Mouse (Mus musculus) embryo, embryonic 10 days (tissue): ENCODE data around the gene Fbxo36.

Experiments used
- DNase-seq: peaks from one replicate; pipeline ENCODE4 v3.0.0-alpha.2; 2015; ENCODE audit warnings: low spot score

Gene Fbxo36

DNA sequence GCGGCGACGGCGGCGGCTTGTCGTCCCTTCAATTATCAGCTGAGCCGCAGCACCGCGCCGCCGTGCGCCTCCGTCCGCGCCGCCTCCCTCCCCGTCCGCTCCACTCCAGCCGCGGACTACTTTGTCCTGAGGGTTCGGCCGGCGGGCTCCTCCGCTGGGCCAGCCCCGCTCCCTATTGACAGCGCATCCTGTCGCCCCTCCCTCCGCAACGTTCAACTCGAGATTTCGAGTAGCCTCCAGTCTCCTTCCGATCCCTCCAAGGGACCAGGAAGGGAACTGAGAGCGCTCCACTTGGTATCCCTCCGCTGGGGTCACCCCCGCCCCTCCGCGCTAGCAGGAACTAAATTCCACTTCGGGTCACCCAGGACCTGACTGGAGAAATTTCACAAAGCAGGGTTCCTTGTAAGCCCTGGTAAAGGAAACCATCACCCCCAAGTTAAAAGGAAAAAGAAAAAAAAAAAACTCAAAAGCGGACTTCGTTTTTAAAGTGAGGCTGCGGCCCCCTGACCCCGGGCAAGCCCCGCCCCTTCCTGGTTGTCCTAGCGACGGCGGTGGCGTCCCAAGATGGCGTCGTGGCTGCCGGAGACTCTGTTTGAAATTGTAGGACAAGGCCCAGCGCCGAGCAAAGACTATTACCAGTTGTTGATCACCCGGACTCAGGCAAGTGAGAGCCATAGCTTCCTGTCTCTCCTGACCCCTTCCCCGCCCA, at the start of gene Fbxo36:
TSS of gene Fbxo36 (plus strand) at position 533 of the 709 bp plus-strand sequence.
- DNase-seq, result peak; percentile 96

DNA sequence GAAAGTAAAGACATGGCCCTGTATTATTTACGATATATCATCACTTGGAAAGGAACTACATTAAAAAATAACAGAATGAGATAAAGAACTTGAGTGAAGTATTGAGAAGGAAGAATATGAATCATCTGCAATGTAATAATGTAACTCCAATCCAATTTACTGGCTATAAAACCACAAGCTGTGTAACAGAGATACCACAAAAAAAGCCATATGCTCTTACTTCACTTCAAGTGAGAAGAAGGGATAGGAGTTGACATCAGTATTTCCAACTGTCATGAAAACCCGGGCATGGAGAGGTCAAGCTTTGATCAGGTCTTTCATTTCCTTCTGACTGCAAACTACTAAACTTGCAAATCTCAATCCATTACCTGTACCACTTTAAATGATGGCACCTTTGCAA, 48.2 kb upstream of the Fbxo36 start:
- no peak for DNase-seq

DNA sequence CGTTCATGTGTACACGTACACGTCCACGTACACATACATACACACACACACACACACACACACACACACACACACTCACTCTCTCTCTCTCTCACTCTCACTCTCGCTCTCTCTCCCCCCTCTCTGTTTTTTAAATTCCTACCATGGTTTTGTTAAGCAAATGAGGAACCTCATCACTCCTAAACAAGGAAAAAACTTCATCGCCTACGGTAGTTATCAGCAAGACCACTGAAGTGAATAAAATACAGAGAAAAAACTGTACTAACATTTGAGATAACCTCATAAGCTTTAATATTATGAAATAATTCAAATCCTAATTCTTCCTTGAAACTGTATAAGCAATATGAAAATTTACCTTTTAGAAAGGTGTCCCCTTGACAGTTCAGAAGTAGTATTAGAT, 44.3 kb upstream of the Fbxo36 start:
- no peak for DNase-seq

DNA sequence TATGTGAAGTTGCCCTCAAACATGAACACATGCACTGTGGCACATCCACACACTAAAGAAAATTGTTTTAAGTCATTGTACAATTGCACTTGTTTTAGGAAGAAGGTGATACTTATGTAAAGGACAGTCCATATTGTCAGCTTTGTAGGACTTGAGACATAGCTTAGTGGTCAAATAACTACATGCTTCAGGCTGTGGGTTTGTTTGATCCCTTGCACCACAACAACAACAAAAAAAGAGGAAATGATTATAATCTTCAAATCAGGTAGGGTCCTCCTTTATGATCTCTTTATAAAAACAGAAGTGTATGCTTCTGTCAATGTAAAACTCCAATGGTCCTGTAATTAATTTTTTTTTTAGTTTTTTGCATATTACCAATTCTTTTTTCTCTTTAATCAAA, 40.5 kb upstream of the Fbxo36 start:
- DNase-seq, result no peak

DNA sequence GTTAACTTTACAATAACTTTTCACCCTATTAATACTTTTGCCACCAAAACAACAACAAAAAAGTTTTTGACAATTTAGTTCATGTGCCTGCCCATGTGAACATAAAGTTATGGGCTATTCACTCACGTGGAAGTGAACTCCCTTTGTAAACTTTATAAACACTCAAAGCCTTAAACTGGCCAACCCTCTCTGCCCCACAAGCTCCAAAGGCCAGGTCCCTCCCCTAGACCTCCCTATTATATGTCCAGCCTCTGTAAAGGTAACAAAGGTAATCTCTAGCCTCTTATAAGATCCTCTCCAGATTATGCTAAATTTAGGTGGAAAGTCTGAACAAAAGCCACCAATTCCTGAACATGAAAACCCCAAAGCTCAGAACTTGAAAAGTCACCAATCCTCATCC, 35.9 kb upstream of the Fbxo36 start:
- DNase-seq, result no peak

DNA sequence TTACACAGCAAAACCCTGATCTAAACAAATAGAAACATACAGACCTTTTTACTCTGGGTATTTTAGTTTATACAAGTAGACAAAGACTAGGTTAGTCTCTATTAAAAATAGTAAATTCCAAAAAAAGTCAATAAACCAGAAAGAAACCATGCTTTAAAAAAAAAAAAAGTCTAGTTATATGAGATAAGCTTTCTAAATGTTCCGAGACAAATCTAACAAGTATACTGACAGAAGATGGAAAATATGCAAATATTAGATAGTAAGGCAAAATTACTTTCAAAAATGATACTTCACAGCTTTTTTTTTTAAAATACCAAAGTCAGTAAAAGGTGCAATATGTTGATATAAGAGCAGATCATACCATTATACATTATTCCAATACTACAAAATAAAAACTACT, 22.0 kb upstream of the Fbxo36 start:
- DNase-seq, result no peak

DNA sequence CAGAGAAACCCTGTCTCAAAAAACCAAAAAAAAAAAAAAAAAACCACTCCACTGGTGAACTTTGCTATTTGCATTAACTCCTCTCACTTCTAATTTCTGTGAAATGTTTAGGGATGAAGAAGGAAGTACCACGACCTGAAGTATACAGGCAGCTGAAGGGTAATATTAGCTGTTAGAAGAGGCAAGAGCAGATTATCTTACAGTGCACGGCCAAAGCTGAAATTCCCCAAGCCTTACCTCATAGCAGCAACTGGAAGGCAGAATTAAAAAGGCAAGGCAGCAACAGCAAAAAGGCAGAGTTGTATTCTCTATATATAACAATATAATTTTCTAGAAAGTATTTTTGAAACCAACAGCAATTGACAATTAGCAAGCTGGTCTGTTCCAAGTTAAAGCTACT, 14.6 kb upstream of the Fbxo36 start:
- no peak for DNase-seq

DNA sequence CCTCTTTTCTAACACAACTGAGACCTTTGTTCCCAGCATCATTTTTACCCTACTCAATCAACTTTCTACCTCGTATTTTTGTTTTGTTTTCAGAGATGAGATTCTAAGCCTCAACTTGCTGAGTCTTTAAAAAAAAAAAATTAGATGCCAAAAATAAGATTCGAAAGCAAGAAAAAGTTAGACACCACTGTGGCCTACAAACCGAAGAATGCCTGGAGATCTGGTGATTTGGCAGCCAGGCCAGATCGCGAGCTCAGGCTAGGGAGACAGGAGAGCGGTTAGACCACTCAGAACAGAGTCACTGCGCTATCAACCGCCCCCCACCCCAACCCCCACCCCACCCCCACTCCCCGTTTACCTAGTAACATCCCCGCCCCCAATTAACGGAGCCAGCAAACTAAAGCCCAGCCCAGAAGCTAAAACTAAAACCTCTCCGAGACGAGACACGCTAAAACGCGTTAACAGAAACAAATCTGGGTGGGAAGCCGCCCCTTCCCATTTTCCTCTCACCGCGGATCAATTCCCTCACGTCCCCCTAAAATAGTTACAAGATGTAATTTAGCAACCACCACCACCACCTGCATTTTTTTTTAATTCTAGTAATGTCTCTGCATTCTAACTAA, 2.0 kb upstream of the Fbxo36 start:
- no peak for DNase-seq

DNA sequence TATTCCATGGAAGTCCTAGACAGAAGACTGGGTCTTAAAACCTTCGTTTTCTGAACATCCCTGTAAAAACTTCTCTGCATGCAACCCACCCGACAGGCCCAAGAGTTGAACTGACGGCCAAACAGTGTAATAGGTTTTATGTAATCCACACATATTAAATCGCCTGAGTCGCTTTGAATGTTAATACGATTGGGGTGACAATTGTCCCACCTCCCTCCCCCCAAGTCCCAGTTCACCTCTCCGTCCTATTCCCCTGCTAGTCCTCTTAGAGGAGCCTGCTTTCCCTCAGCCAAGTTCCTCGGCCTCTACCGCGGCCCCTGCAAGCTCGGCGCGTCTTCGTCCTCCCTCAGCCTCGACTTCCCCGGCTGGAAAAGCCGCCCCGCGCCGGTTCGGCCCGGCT, 1.5 kb upstream of the Fbxo36 start:
- peak; percentile 12 for DNase-seq

DNA sequence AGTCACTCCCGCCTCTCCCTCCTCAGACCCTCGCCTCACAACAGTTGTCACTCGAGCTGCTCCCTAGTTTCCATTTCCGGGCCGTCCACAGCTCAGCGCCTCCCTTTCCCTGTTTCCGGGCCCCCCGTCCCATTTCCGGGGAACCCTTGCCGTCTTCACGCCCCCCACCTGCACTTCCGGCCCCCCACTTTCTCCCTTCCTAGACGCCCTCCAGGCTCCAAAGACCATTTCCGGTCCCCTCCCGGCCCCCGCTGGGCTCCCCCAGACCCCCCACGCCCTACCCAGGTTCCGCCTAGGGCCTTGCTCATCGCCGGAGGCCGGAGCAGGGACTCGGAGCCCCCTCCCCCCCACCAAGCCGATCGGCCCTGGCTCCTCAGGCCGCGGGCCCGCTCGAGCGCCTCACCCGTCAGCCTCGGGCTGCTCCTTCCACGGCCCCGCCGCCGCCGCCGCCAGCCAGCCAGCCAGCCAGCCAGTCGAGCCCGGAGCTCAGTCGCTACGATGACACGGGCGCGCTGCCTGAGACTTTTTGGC, 955 bp upstream of the Fbxo36 start:
- peak; percentile 69 for DNase-seq

DNA sequence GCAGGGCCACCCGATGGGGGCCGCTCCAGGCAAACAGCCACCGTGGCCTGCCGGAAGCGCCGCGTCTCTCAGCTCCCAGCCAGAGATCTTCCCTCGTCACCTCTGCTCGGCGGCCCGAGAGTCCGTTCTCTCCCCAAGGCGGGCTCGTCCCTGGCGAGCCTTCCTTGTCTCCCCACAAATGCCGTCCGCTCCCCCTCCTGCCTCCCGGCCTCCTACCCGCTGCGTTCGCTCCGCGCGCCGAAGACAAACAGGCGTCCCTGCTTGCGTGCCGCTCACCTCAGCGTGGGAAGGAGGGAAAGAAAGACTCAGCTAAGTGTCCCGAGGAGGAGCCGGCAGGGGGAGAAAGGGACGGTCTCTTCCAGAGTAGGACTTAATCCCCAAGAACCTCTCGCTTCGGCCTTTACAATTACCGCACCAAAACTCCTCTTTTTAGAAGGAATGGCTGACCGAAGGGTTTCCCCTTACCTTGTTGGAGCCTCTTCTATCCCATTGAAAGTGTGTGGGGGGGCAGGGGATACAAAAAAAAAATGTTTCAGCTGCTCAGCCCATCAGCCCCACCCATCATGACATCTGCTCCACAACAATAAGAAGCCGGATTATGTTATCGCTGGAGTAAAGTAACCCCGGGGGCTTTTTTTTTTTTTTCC, 500 bp downstream of the Fbxo36 start, which contains the start of gene Trip12:
TSS of gene Trip12 (minus strand) at position 499 of the 647 bp plus-strand sequence.
- peak; percentile 74 for DNase-seq

DNA sequence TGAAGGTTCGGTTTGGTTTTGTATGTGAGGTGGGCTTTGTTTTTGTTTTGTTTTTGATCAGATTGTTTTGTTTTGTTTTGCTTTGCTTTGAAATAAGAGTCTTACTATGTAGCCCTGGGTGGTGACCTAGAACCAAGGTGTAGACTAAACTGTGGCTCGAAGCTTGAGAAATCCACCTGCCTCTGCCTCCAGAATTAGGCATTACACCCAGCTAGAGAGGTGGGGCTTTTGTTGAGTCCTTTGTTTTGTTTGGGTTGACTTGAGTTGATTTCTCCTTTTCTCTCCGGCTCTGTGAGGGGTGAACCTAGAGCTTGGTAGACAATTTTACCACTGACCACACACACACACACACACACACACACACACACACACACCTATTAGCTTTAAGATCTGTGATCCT, 1.4 kb downstream of the Fbxo36 start:
- no peak for DNase-seq

DNA sequence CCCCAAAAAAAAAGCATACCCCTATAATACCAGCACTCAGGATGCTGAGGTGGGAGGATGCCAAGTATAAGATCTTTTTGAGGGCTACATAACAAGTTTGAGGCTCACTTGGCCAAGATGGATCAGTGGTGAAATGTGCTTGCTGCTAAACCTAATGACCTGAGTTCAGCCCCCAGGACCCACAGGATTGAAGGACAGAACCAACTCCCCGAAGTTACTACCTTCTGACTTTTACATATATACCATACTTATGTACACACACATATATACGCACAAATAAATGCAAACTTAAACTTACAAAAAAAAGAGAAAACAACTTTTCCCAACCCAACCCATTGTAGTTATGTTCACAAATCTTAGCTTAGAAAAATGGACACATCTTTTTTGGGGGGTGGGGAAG, 3.7 kb downstream of the Fbxo36 start:
- no peak for DNase-seq

DNA sequence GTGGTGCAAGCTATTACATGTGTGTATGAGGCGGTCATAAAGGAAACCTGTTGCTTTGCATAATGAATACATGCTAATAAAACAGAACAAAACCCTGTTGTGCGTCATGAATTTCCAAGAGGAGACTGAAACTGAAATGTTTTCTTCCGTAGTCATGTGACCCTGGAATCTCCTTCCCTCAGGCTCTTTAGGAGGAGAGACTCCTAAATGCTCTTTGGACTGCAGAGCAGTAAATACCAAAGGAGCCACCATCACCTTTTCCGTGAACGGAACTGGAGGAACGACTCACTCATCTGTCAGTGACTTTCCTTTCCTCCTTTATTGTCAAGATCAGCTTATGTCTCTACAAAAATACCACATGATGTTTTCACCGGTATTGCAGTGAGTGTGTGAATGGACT, 8.1 kb downstream of the Fbxo36 start:
- DNase-seq, result no peak

DNA sequence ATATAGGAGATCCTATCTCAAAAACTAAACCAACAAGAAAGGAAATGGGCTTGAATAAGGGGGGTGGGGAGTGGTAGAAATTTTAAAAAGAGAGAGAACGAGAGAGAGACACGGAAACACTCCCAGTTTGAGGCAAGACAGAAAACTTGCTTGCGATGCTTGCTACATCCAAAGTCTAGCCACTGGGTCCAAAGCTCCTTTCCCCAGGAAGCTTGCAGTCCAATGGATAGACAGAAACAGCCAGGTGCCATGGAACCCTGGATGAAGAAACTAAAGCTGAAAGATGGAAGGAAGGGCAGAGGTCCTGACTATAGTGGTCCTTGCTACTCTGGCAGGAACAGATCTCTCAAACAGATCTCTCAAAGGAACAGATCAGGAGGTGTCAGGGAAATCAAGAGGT, 8.7 kb downstream of the Fbxo36 start:
- no peak for DNase-seq

DNA sequence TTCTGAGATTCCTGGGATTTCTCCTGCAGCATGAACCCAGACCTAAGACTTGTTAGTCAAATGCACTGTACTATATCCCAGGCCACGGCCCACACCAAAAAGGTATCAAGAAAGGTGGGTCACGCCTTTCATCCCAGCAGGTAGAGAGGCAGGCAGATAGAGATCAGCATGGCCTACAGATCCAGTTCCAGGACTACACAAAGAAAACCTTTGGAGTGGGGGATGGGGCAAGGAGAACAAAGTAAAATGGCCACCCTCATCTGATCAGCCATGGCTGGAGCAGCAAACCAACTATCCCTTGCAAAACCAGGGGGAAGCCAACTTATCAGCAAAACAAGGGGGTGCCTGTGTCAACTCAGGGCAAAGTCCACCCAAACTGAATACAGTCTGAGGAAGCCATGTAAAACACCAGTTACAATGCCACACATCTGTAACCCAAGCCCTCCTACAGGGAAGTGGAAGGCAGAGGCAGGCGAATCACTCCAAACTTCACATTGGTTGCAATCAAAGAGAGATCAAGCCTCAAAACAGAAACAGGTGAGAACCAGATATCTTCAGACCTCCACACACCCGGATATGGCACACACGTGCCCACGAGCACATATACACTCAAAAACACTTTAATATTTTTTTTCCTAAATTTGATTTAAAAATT, 9.3 kb downstream of the Fbxo36 start:
- DNase-seq, result no peak

DNA sequence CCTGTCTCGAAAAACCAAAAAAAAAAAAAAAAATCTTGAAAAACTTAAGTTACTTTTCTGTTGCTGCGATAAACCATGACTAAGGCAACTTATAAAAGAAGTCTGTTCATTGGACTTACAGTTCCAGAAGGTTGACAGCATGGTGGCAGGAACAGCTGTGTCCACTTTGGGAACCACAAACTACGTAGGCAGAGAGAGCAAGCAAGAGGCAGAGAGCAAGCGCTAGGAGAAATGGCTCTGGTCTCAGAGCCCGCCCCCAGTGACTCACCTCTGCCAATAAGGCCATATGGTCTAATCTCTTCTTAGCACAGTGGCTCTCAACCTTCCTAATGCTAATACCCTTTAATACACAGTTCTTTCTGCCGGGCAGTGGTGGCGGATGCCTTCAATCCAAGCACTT, 10.2 kb downstream of the Fbxo36 start:
- no peak for DNase-seq

DNA sequence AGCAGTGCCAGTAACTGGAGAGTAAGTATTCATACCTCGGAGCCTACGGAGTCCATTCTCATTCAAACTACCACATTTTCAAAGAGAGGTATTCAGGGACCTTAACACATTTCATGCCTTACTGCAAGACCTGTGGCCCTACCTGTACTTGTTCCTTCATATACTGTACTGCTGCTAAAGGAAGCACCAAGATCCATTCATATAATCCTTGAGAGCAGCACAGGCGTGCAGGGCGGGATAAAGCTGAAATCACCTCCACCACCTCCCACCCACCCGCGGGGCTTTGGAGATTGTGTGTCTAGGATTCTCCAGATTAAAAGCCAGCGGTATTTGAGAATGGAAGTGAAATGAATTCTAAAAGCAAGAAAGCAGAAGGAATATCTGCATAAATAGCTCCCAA, 10.8 kb downstream of the Fbxo36 start:
- no peak for DNase-seq

DNA sequence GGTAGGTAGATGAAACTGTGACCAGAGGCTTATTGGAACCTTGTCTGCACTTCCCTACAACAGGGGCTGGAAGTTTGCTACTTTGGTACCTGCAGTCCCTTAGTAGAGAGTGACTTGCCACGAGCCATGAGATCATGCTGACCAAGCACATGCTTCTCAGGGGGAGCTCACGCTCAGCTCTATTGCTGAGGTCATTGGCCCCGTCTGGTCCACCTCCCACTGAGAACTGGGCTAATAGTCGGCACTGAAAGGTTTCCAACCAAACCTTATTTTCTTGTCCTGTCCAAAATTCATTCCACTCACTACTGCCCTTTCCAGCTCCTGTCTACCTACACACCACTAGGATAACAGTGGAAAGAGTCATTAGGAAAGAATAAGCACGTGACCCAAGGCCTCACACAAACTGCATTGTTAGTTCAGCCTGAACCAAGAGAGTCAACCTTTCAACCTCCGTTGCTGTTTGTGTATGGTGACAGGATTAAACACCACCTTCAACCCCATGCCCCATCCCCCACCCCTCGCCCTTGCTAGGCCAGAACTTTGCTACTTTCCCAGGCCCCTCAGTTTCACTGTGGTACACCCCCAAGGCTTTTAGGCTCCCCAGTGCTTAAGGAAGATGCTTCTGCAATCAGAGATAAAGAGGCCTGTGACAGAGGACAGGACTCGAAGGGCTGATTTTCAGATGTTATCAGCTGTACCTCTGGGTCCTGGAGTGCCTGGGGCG, 12.0 kb downstream of the Fbxo36 start:
- DNase-seq, result peak; percentile 51

DNA sequence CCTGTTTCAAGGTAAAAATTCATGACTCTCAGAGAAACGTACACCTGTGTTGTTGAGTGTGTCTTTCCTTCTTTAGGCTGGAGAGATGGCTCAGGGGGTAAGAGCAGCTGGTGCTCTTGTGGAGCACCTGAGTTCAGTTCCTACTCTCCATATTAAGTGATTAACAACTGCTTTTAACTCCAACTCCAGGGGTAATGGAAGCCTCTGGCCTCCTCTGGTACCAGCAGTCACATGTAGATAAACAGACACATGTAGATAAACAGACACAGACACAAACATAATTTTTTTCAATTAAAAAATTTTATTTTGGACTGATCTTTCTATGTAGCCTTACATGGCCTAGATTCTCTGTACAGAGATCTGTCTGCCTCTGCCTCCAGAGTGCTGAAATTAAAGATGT, 14.1 kb downstream of the Fbxo36 start:
- no peak for DNase-seq

DNA sequence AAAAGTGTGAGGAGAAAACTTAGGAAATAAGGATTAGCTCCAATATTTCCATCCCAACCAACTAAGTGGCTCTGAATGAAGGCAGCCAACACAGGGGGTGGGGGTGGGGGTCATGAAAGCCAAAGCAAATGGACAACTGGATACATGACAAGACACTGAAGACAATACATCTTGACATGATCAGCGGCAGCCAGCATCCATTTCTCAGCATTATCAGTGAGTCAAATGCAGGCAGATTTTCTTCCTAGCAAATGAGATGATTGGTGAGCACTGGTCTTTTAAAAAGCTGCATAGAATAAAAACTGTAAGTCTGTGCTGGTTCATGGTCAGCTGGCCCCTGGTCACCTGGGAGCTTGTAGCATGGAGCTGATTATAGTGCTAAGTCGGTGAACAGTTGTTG, 15.3 kb downstream of the Fbxo36 start:
- DNase-seq, result no peak

DNA sequence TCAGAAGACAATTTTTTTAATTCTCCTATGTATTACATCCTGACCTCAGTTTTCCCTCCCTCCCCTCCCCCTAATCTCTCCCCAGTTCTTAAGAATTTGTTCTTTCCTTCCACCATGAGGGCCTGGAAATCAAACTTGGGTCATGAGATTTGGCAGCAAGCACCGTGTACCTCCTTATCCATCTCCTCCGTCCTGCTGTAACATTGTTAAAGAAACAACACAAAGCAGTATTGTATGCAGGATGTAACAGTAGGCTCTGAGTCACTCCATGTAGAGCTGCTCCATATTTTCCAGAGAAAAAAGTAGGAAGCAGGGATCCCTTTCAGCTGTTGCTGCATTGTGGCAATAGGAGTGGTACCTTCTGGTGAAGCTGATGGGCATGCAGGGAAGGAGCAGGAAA, 16.1 kb downstream of the Fbxo36 start:
- no peak for DNase-seq
